13 mouse cellular contexts compared by ENCODE assay signal in the genomic region with DNA sequence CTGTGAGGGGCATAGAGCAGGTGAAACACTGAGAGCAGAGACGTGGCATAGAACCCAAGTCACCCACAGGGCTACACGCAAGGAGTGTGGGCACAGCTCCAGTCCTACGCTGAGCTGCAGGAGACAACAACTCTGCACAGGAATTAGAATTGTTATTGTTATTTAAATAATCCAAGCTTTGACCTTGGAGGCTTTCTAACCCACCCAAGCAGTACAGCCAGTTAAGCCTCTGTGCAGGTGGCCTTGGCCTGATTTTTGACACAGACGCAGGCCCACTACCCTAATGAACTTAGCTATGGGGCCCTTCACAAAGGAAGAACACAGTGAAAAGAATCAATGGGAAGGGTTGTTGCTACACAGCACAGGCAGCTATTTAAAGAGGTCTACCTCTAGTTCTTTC.
"Had no signal": no experiment of that assay in that cellular context is flagged by ENCODE, and none has a peak within 500 bp of the region (broad histone marks: within the 10 kb centered on the region; RNA-seq: fewer than 3 reads in every experiment).

No protein-coding gene starts in this region.

- H3K4me3 ChIP-seq: limb, embryonic 12.5 days; limb, embryonic 15.5 days; stomach, embryonic 15.5 days had no signal

- DNase-seq: kidney, postnatal 14 days; left cerebral cortex, postnatal 4 days; liver, postnatal 0 days; lung, embryonic 14.5 days; lung, postnatal 36 days; midbrain, embryonic 14.5 days; right cerebral cortex, postnatal 25 days; spleen, adult 18-20 months; thymus, postnatal 25 days had no signal

- H3K36me3 ChIP-seq: limb, embryonic 12.5 days; limb, embryonic 15.5 days; stomach, embryonic 15.5 days had no signal

- H3K27me3 ChIP-seq: limb, embryonic 12.5 days; limb, embryonic 15.5 days; stomach, embryonic 15.5 days had no signal

- H3K4me1 ChIP-seq: limb, embryonic 15.5 days; stomach, embryonic 15.5 days had no signal

- H3K27ac ChIP-seq: limb, embryonic 12.5 days; limb, embryonic 15.5 days; liver, embryonic 14.5 days; stomach, embryonic 15.5 days had no signal
